Mouse (Mus musculus): Measurements from ENCODE around the gene Ddx60.

Ddx60 gene

DNA sequence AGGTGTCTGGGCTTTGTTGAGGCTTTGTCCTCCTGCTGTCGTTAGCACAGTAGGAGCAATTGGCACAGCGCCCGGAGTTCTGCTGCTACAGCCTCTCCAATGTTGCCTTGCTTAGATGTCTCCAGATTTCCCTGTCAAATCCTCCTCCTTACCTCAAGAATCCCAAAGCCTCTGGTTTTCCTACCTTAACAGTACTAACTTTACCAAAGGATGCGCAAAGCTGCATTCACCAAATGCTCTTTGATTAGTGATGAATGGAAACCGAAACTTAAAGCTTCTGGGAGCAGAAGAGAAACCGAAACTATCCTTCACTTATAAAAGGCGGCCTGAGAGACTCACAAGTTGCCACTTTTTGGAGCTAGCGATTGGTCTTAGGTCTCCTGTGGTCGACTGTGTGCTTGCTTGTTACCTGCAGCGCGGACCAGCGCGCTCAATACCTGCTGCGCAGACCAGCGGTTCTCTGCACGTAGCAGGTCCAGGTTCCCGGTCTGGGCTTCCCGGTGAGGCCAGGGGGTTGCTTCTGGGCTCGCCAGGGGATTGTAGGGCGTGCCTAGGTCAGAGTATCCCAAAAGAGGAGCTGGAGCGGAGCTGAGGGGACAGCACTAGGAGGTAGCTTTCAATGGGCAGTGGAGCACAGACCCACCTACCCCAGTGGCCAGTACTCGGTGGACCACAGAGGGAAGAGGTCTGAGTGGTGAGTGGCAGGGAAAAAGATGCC, at the start of gene Ddx60:
Gene Ddx60 (plus strand): TSS at position 311 of the 718 bp plus-strand sequence.
- Histone ChIP-seq H3K36me3 (ENCODE audit: control insufficient read depth, insufficient read depth, low read length, poor library complexity, severe bottlenecking) (no peaks in the 10 kb centered on the region), H3K27me3 (ENCODE audit: control insufficient read depth, insufficient read depth, low read length, poor library complexity, severe bottlenecking) (no peaks in the 10 kb centered on the region)
- peak; percentile 66 for DNase-seq (ENCODE audit: low read depth, low spot score)

DNA sequence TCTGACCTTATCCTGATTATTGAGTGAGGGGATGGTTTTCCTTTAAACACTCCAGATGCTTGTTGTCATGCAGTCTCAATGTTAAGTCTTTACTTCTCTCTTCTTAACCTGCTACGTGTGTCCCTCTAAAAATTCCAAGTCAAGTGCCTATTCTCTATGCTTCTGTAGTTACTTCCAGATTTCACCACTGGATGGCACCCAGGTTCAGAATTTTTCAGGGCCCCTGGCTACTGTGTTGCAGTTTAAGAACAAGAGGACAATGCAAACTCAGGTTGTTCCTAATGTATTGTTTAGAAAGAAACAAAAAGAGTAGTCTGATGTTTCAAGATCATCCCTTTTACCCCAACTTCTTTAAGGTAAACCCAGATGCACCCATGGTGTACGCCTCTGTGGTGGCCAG, 33.8 kb upstream of the Ddx60 start:
- DNase-seq (ENCODE audit: low read depth, low spot score): no peak
- no peaks in the 10 kb centered on the region for H3K27me3 ChIP-seq (ENCODE audit: control insufficient read depth, insufficient read depth, low read length, poor library complexity, severe bottlenecking)

GRCm38 (mm10) chr8:61896742-61897141, 31.1 kb upstream of the Ddx60 start:
- H3K36me3 ChIP-seq (ENCODE audit: control insufficient read depth, insufficient read depth, low read length, poor library complexity, severe bottlenecking): no peaks in the 10 kb centered on the region
- H3K27me3 ChIP-seq (ENCODE audit: control insufficient read depth, insufficient read depth, low read length, poor library complexity, severe bottlenecking): no peaks in the 10 kb centered on the region
- DNase-seq (ENCODE audit: low read depth, low spot score): no peak

More for the DNA sequence above, 33.8 kb upstream of the Ddx60 start:
- H3K36me3 ChIP-seq (ENCODE audit: control insufficient read depth, insufficient read depth, low read length, poor library complexity, severe bottlenecking): no peaks in the 10 kb centered on the region

- Histone ChIP-seq H3K36me3 (ENCODE audit: control insufficient read depth, insufficient read depth, low read length, poor library complexity, severe bottlenecking) (no peaks in the 10 kb centered on the region), H3K27me3 (ENCODE audit: control insufficient read depth, insufficient read depth, low read length, poor library complexity, severe bottlenecking) (no peaks in the 10 kb centered on the region)
- DNase-seq (ENCODE audit: low read depth, low spot score): no peak
Measured at GRCm38 (mm10) chr8:61897402-61897801, 30.5 kb upstream of the Ddx60 start.

- Histone ChIP-seq H3K36me3 (ENCODE audit: control insufficient read depth, insufficient read depth, low read length, poor library complexity, severe bottlenecking) (no peaks in the 10 kb centered on the region), H3K27me3 (ENCODE audit: control insufficient read depth, insufficient read depth, low read length, poor library complexity, severe bottlenecking) (no peaks in the 10 kb centered on the region)
- DNase-seq (ENCODE audit: low read depth, low spot score): no peak
Measured at GRCm38 (mm10) chr8:61901028-61901717, 26.7 kb upstream of the Ddx60 start.

- H3K27me3 ChIP-seq (ENCODE audit: control insufficient read depth, insufficient read depth, low read length, poor library complexity, severe bottlenecking): no peaks in the 10 kb centered on the region
- DNase-seq (ENCODE audit: low read depth, low spot score): no peak
- H3K36me3 ChIP-seq (ENCODE audit: control insufficient read depth, insufficient read depth, low read length, poor library complexity, severe bottlenecking): no peaks in the 10 kb centered on the region
Measured at GRCm38 (mm10) chr8:61902521-61902920, 25.4 kb upstream of the Ddx60 start, which contains the start of gene Palld. TSS of gene Palld (minus strand) at chr8:61902690.

- no peaks in the 10 kb centered on the region for H3K27me3 ChIP-seq (ENCODE audit: control insufficient read depth, insufficient read depth, low read length, poor library complexity, severe bottlenecking)
- DNase-seq (ENCODE audit: low read depth, low spot score): no peak
- H3K36me3 ChIP-seq (ENCODE audit: control insufficient read depth, insufficient read depth, low read length, poor library complexity, severe bottlenecking): no peaks in the 10 kb centered on the region
Measured at GRCm38 (mm10) chr8:61908303-61909215, 19.3 kb upstream of the Ddx60 start.

GRCm38 (mm10) chr8:61909313-61909712, 18.6 kb upstream of the Ddx60 start:
- Histone ChIP-seq H3K27me3 (ENCODE audit: control insufficient read depth, insufficient read depth, low read length, poor library complexity, severe bottlenecking) (no peaks in the 10 kb centered on the region), H3K36me3 (ENCODE audit: control insufficient read depth, insufficient read depth, low read length, poor library complexity, severe bottlenecking) (no peaks in the 10 kb centered on the region)
- no peak for DNase-seq (ENCODE audit: low read depth, low spot score)

- no peaks in the 10 kb centered on the region for H3K27me3 ChIP-seq (ENCODE audit: control insufficient read depth, insufficient read depth, low read length, poor library complexity, severe bottlenecking)
- no peaks in the 10 kb centered on the region for H3K36me3 ChIP-seq (ENCODE audit: control insufficient read depth, insufficient read depth, low read length, poor library complexity, severe bottlenecking)
- DNase-seq (ENCODE audit: low read depth, low spot score): no peak
Measured at GRCm38 (mm10) chr8:61912817-61913216, 15.1 kb upstream of the Ddx60 start.

GRCm38 (mm10) chr8:61913957-61914356, 13.9 kb upstream of the Ddx60 start:
- H3K27me3 ChIP-seq (ENCODE audit: control insufficient read depth, insufficient read depth, low read length, poor library complexity, severe bottlenecking): no peaks in the 10 kb centered on the region

GRCm38 (mm10) chr8:61917287-61917686, 10.6 kb upstream of the Ddx60 start:
- H3K27me3 ChIP-seq (ENCODE audit: control insufficient read depth, insufficient read depth, low read length, poor library complexity, severe bottlenecking): no peaks in the 10 kb centered on the region
- no peaks in the 10 kb centered on the region for H3K36me3 ChIP-seq (ENCODE audit: control insufficient read depth, insufficient read depth, low read length, poor library complexity, severe bottlenecking)
- DNase-seq (ENCODE audit: low read depth, low spot score): no peak

More at GRCm38 (mm10) chr8:61913957-61914356, 13.9 kb upstream of the Ddx60 start:
- H3K36me3 ChIP-seq (ENCODE audit: control insufficient read depth, insufficient read depth, low read length, poor library complexity, severe bottlenecking): no peaks in the 10 kb centered on the region
- no peak for DNase-seq (ENCODE audit: low read depth, low spot score)

DNA sequence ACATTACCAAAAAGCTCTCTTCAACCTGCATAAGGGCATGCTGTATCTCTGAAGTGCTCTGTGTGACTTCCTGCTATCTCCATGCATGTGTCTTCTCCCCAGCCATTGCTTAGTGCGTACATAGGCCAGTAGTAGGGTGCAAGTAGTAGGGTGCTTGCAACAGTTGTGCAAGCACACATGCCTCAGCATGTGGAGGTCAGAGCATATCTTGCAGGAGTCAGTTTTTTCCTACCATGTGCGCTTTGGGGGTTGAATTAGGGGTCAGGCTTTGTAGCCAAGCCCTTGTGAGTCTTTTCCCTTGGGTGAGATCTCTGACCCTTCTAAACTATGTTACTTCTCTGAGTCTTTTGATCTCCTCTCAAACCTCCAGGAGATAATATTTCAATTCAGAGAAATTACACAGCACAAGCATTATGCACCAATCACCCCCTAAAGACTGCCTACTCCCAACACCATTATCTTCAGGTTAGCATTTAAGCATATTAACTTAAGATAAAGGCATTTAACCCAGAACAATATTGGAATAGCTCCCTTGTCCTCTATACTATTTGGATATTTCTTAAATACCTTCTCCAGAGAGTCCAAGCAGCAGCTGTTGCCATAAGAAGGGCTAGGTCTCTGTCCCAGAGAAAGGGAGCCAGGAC, 8.6 kb upstream of the Ddx60 start:
- DNase-seq (ENCODE audit: low read depth, low spot score): no peak
- Histone ChIP-seq H3K36me3 (ENCODE audit: control insufficient read depth, insufficient read depth, low read length, poor library complexity, severe bottlenecking) (no peaks in the 10 kb centered on the region), H3K27me3 (ENCODE audit: control insufficient read depth, insufficient read depth, low read length, poor library complexity, severe bottlenecking) (no peaks in the 10 kb centered on the region)

GRCm38 (mm10) chr8:61920389-61920788, 7.5 kb upstream of the Ddx60 start:
- H3K36me3 ChIP-seq (ENCODE audit: control insufficient read depth, insufficient read depth, low read length, poor library complexity, severe bottlenecking): no peaks in the 10 kb centered on the region
- no peaks in the 10 kb centered on the region for H3K27me3 ChIP-seq (ENCODE audit: control insufficient read depth, insufficient read depth, low read length, poor library complexity, severe bottlenecking)
- no peak for DNase-seq (ENCODE audit: low read depth, low spot score)

- Histone ChIP-seq H3K36me3 (ENCODE audit: control insufficient read depth, insufficient read depth, low read length, poor library complexity, severe bottlenecking) (no peaks in the 10 kb centered on the region), H3K27me3 (ENCODE audit: control insufficient read depth, insufficient read depth, low read length, poor library complexity, severe bottlenecking) (no peaks in the 10 kb centered on the region)
- DNase-seq (ENCODE audit: low read depth, low spot score): no peak
Measured at GRCm38 (mm10) chr8:61921454-61922054, 6.3 kb upstream of the Ddx60 start.
